Comparison of ENCODE assay signal across 8 mouse cellular contexts in the genomic region with DNA sequence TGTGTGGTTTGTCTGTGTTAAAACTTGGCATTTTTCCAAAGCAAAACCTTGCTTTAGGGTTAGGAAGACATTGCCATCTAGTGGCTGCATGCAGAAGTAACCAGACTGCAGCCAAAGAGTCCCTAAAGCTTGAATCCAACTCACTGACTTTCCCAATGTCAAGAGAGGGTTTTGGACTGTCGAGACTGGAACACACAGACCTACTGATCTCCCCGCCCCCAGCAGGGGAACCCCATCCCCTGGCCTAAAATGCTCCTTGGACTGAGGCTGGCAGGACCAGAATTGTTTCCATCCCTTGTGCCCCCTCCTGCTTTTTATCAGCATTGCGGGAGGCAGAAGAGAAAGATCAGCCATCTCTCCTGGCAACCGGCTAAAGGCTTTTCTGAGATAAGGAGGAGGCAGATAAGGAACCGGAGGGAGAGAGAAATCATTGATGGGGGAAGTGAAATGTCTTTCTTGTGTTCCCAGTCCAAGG. TPM values are rescaled to one million over a fixed set of nuclear protein-coding genes. Genes with fewer than 3 reads are reported as not detected.
DNase-seq lines count a peak whose midpoint lies in the region; ATAC-seq and TF ChIP-seq lines count a peak whose summit lies in the region.

No protein-coding gene starts in this region.

- DNase-seq in 416B (ENCODE audit: low read depth): peak; percentile 81
- peak; percentile 56 for DNase-seq in adrenal gland, adult 2 months
- DNase-seq in embryonic facial prominence, embryonic 11.5 days (ENCODE audit: low spot score): peak; percentile 80
- DNase-seq in heart, postnatal 0 days (ENCODE audit: low spot score): peak; percentile 63
- DNase-seq in kidney, postnatal 25 days: peak; percentile 55 to 60
- DNase-seq in liver, postnatal 0 days: peak; percentile 27
- peak; percentile 59 for DNase-seq in telencephalon, adult 2 months (ENCODE audit: low read depth, low spot score)

- no peak for ATAC-seq in embryonic facial prominence, embryonic 11.5 days (replicated peaks; ENCODE audit: insufficient number of reproducible peaks, low FRiP score, low TSS enrichment, low read depth)
- no peak for ATAC-seq in heart, postnatal 0 days (ENCODE audit: insufficient read depth, low read depth)
- no peak for ATAC-seq in liver, postnatal 0 days
- ATAC-seq in neural tube, embryonic 12.5 days (ENCODE audit: low FRiP score, low read depth): no peak

- no peak overlapping the region for H3K27ac ChIP-seq in embryonic facial prominence, embryonic 11.5 days (replicated peaks; ENCODE audit: low read depth, low read length)
- H3K27ac ChIP-seq in heart, postnatal 0 days (ENCODE audit: low read depth): no peak overlapping the region
- no peak overlapping the region for H3K27ac ChIP-seq in liver, postnatal 0 days (ENCODE audit: low read depth)
- no peak overlapping the region for H3K27ac ChIP-seq in neural tube, embryonic 12.5 days

- H3K4me2 ChIP-seq in embryonic facial prominence, embryonic 11.5 days (ENCODE audit: low read depth, low read length): no peak overlapping the region
- peak overlapping the region; percentile 28; the same call in 1 of the 2 replicates for H3K4me2 ChIP-seq in heart, postnatal 0 days (ENCODE audit: low read depth, low read length)
- no peak overlapping the region; the same call in 1 of the 2 replicates for H3K4me2 ChIP-seq in liver, postnatal 0 days (ENCODE audit: low read depth, low read length)
- 0 out of 2 replicates have a peak overlapping the region, but pooled peaks have one; percentile 2 for H3K4me2 ChIP-seq in neural tube, embryonic 12.5 days (replicated peaks)

- no peaks in the 10 kb centered on the region for H3K36me3 ChIP-seq in embryonic facial prominence, embryonic 11.5 days (replicated peaks; ENCODE audit: control insufficient read depth, insufficient read depth, low read depth, low read length)
- H3K36me3 ChIP-seq in heart, postnatal 0 days (replicated peaks; ENCODE audit: control insufficient read depth, insufficient read depth, low read length): no peaks in the 10 kb centered on the region
- H3K36me3 ChIP-seq in liver, postnatal 0 days (replicated peaks; ENCODE audit: insufficient read depth, low read length): no peaks in the 10 kb centered on the region
- no peaks in the 10 kb centered on the region for H3K36me3 ChIP-seq in neural tube, embryonic 12.5 days

- no peaks in the 10 kb centered on the region; the same call in 1 of the 2 replicates for H3K4me1 ChIP-seq in embryonic facial prominence, embryonic 11.5 days (ENCODE audit: control insufficient read depth, insufficient read depth, low read length)
- H3K4me1 ChIP-seq in heart, postnatal 0 days (ENCODE audit: control insufficient read depth, insufficient read depth): no peaks in the 10 kb centered on the region
- no peaks in the 10 kb centered on the region for H3K4me1 ChIP-seq in liver, postnatal 0 days (ENCODE audit: insufficient read depth)
- no peaks in the 10 kb centered on the region for H3K4me1 ChIP-seq in neural tube, embryonic 12.5 days

- no peak overlapping the region for H3K4me3 ChIP-seq in embryonic facial prominence, embryonic 11.5 days (ENCODE audit: low read depth, low read length)
- no peak overlapping the region for H3K4me3 ChIP-seq in heart, postnatal 0 days (ENCODE audit: low read depth, low read length)
- no peak overlapping the region for H3K4me3 ChIP-seq in liver, postnatal 0 days (ENCODE audit: low read depth, low read length)
- no peak overlapping the region for H3K4me3 ChIP-seq in neural tube, embryonic 12.5 days

- WGBS in embryonic facial prominence, embryonic 11.5 days: 19% methylated on average over 5 of the region's 5 CpGs
- 3% methylated on average over 5 of the region's 5 CpGs for WGBS in heart, postnatal 0 days
- WGBS in liver, postnatal 0 days (ENCODE audit: insufficient replicate concordance): 6% methylated on average over 5 of the region's 5 CpGs
- 29% methylated on average over 5 of the region's 5 CpGs for WGBS in neural tube, embryonic 12.5 days

- H3K27me3 ChIP-seq in embryonic facial prominence, embryonic 11.5 days (ENCODE audit: control insufficient read depth, insufficient read depth, low read length): no peaks in the 10 kb centered on the region
- H3K27me3 ChIP-seq in heart, postnatal 0 days (ENCODE audit: control insufficient read depth, insufficient read depth, low read length): no peaks in the 10 kb centered on the region
- no peaks in the 10 kb centered on the region for H3K27me3 ChIP-seq in liver, postnatal 0 days (ENCODE audit: insufficient read depth, low read length)
- H3K27me3 ChIP-seq in neural tube, embryonic 12.5 days (replicated peaks): no peaks in the 10 kb centered on the region

- peak; percentile 93 for TF ChIP-seq CTCF in heart, postnatal 0 days (IDR thresholded peaks at IDR 0.05; ENCODE audit: low read depth)
- TF ChIP-seq CTCF in liver, postnatal 0 days (IDR thresholded peaks at IDR 0.05; ENCODE audit: low read depth): peak; percentile 86

- H3K9ac ChIP-seq in embryonic facial prominence, embryonic 11.5 days (replicated peaks; ENCODE audit: low read length): no peak overlapping the region
- no peak overlapping the region for H3K9ac ChIP-seq in heart, postnatal 0 days (replicated peaks; ENCODE audit: low read depth, low read length)
- no peak overlapping the region for H3K9ac ChIP-seq in liver, postnatal 0 days (replicated peaks)
- H3K9ac ChIP-seq in neural tube, embryonic 12.5 days: no peak overlapping the region

- no peaks in the 10 kb centered on the region for H3K9me3 ChIP-seq in embryonic facial prominence, embryonic 11.5 days (replicated peaks; ENCODE audit: control insufficient read depth, low read length)
- H3K9me3 ChIP-seq in heart, postnatal 0 days (replicated peaks; ENCODE audit: control insufficient read depth, low read length): no peaks in the 10 kb centered on the region
- no peaks in the 10 kb centered on the region for H3K9me3 ChIP-seq in liver, postnatal 0 days (ENCODE audit: low read length)
- no peaks in the 10 kb centered on the region for H3K9me3 ChIP-seq in neural tube, embryonic 12.5 days

- no peak for TF ChIP-seq EP300 in heart, postnatal 0 days (IDR thresholded peaks at IDR 0.05; ENCODE audit: low read depth)
- TF ChIP-seq EP300 in liver, postnatal 0 days (IDR thresholded peaks at IDR 0.05; ENCODE audit: low read depth): no peak

RNA-seq across cellular contexts. Expression of a gene that starts 44.4 kb away (rescaled TPM):
- total RNA-seq in adrenal gland, adult 2 months (2021): 1 to 10 TPM in 1 of 2 experiments, not detected in 1; 1.4 TPM
- polyA plus RNA-seq in adrenal gland, adult 2 months (2012; rRNA removed): 0.17 and 0.72 TPM in 2 replicates
- 0.28 TPM in 2 replicates for polyA plus RNA-seq in embryonic facial prominence, embryonic 11.5 days (2014; fragmentation: Nextera tagmentation; extraction: Ambion mirVana)
- total RNA-seq in heart, postnatal 0 days (2014; rRNA removed; ENCODE audit: low replicate concordance): 3.7 and 4.6 TPM in 2 replicates
- polyA plus RNA-seq in heart, postnatal 0 days (2015; fragmentation: Nextera tagmentation; extraction: Ambion mirVana): 0.23 TPM in 1 of 2 replicates, not detected in the other
- 0.15 and 0.26 TPM in 2 replicates for polyA plus RNA-seq in liver, postnatal 0 days (2015; fragmentation: Nextera tagmentation; extraction: Ambion mirVana)
- not detected in 2 replicates for polyA plus RNA-seq in neural tube, embryonic 12.5 days (2016; fragmentation: Nextera tagmentation; extraction: Ambion mirVana)

Comparison
In these comparisons a context has a peak if more than half of its experiments do, and no peak if none do; other contexts are left out.
1. DNase-seq: peak in every context shown above with its lines; median percentile 81 in 416B; 80 in embryonic facial prominence, embryonic 11.5 days; 63 in heart, postnatal 0 days; 59 in telencephalon, adult 2 months; 58 in kidney, postnatal 25 days; 56 in adrenal gland, adult 2 months; 27 in liver, postnatal 0 days.
2. H3K4me2 ChIP-seq: peak in heart, postnatal 0 days (single experiment) and neural tube, embryonic 12.5 days (single experiment); none in embryonic facial prominence, embryonic 11.5 days (single experiment) and liver, postnatal 0 days (single experiment).